Mouse (Mus musculus) forebrain, embryonic 10.5 days (tissue): ENCODE measurements around the gene Klf15. TPM values are rescaled to one million over a fixed set of nuclear protein-coding genes. Genes with fewer than 3 reads are reported as not detected.
A peak's percentile ranks its signal among the peaks of the same experiment; 100 is the strongest.

ENCODE experiments used
- DNase-seq: peaks from one replicate; pipeline ENCODE4 v3.0.0-alpha.2; 2017; ENCODE audit warnings: low spot score; ENCODE audit errors: extremely low spot score
- H3K27ac ChIP-seq: fragments of 300-500 bp; sonication (generic); 2 replicates; pipeline ENCODE4 v1.5.1; 2016; ENCODE audit warnings: mild to moderate bottlenecking
- H3K27me3 ChIP-seq: fragments of 300-500 bp; sonication (generic); 2 replicates; pipeline ENCODE4 v1.6.1; 2016; ENCODE audit warnings: mild to moderate bottlenecking; ENCODE audit not compliant: poor library complexity, severe bottlenecking
- H3K36me3 ChIP-seq: fragments of 300-500 bp; sonication (generic); replicated peaks from 2 replicates; pipeline ENCODE4 v1.6.1; 2016; ENCODE audit warnings: mild to moderate bottlenecking, moderate library complexity
- H3K4me1 ChIP-seq: fragments of 300-500 bp; sonication (generic); 2 replicates; pipeline ENCODE4 v1.6.1; 2016
- H3K4me3 ChIP-seq: fragments of 300-500 bp; sonication (generic); 2 replicates; pipeline ENCODE4 v1.5.1; 2016; ENCODE audit warnings: mild to moderate bottlenecking, moderate library complexity
- H3K9me3 ChIP-seq: fragments of 300-500 bp; sonication (generic); 2 replicates; pipeline ENCODE4 v1.6.1; 2016; ENCODE audit warnings: mild to moderate bottlenecking, moderate library complexity
- WGBS: fragments of 180-500 bp; shearing (Covaris S2); methylation state at CpG from one replicate; pipeline ENCODE4 v1.1.7; 2016; 5-methylcytosine and 5-hydroxymethylcytosine counted together
- polyA plus RNA-seq: library from polyadenylated mRNA; unstranded; fragments of >200 nt; fragmentation: Nextera tagmentation; extraction: Ambion mirVana; gene quantifications from 2 replicates; pipeline ENCODE4 v1.2.1, GENCODE M21; 2016

Klf15 gene
- polyA plus RNA-seq, 1 experiment from 2014 or later = 5.5 TPM

DNA sequence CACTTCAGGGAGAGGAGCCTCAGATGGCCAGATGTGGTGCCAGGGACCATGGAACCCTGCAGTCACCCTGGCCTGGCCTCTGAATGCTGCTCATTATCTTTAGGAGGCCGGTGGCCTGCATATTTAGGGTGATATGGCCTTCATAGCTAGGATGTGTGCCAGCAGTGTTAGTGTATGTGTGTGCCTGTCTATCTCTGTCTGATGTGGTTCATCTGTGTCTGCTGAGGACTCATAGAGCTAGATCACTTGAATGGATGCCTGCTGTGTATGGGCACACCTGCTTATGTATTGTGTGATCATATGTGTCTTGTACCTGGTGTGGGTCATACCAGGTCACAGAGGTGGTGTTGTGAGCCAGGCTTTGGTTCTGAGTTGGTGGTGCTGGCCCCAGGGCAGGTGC, 5.8 kb downstream of the Klf15 start:
- Histone ChIP-seq H3K4me3 (no peak overlapping the region), H3K9me3 (no peaks in the 10 kb centered on the region), H3K36me3 (0 out of 2 replicates have a peak, but pooled peaks cover 6% of the 10 kb centered on the region), H3K27ac (no peak overlapping the region), H3K27me3 (peaks cover 22% of the 10 kb centered on the region), H3K4me1 (peaks cover 22% of the 10 kb centered on the region)
- DNase-seq = no peak
- WGBS = 71% methylated on average over 1 of the region's 1 CpGs

DNA sequence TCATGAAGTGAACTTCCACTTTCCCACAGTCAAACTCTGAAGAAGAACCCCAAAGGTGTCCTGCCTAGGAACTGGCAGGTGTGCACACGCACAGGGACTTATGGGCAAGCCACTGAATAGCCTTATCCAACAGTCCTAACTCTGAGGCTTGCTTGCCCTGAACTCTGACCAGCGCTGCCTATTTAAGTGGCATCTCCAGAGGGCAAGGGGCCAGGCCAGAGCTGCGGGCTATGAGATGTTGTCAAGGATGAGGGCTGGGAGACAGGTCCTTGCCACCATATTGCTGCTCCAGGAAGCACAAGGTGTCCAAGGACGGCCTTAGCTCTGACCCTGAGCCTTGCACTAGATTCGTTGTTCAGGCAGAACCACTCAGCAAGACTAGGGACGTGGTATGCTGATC, 6.7 kb downstream of the Klf15 start:
- Histone ChIP-seq H3K4me1 (peaks cover 14% of the 10 kb centered on the region), H3K4me3 (no peak overlapping the region), H3K27ac (no peak overlapping the region), H3K9me3 (no peaks in the 10 kb centered on the region), H3K36me3 (0 out of 2 replicates have a peak, but pooled peaks cover 6% of the 10 kb centered on the region), H3K27me3 (peaks cover 14% of the 10 kb centered on the region)
- DNase-seq = no peak
- 91% methylated on average over 6 of the region's 6 CpGs for WGBS

DNA sequence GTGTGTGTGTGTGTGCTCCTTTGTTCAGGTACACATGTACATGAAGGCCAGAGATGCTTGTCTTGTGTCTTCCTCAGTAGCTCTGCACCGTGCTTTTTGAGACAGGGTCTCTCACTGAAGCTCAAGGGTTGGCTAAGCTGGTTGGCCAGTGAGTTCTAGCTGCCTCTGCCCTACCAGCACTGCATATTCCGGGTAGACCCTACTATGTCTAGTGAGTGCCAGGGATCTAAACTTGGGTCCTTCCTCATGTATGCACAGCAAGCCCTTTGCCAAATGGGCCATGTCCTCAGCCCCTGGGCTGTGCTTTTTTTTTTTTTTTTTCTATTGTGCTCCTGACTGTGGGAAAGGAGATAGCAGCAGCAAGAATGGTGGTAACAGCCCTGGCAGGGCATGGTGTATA, 7.9 kb downstream of the Klf15 start:
- Histone ChIP-seq H3K27me3 (peaks cover 3% of the 10 kb centered on the region; the same call in 1 of the 2 replicates), H3K9me3 (no peaks in the 10 kb centered on the region), H3K27ac (no peak overlapping the region), H3K4me1 (peaks cover 10% of the 10 kb centered on the region), H3K36me3 (0 out of 2 replicates have a peak, but pooled peaks cover 8% of the 10 kb centered on the region), H3K4me3 (no peak overlapping the region)
- 88% methylated on average over 2 of the region's 2 CpGs for whole genome bisulfite sequencing
- DNase-seq = no peak

DNA sequence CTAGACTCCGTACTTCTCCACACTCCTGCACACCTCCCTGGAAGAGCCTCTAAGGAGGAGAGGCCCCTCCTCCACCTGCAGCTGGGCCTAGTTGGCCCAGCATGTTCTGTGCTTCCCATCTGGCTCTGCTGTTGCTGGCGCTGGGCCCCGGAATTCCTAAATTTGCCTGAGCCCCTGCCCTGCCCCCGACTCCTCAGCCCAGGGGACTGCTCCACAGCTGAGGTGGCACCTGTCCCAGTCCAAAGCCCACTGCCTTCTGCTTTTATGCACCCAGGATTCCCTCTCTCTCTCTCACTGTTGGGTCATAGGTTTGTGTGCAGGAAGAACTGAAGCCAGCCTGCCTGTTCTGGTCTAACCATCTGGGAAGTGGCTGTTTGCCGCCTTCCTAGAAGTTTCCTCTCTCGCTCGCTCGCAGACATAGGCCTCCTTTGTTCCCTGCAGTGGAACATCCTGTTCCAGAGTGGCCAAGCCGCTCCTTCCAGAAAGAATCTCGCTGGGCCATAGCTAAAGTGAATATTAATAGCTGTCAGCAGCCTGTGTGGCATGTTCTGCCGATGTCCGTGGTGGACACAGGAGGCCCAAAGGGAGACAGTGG, 8.7 kb downstream of the Klf15 start:
- H3K9me3 ChIP-seq = no peaks in the 10 kb centered on the region
- 69% methylated on average over 12 of the region's 12 CpGs for WGBS
- H3K4me1 ChIP-seq = peaks cover 15% of the 10 kb centered on the region
- no peak for DNase-seq
- H3K27ac ChIP-seq = peak overlapping the region; percentile 58
- no peaks in the 10 kb centered on the region for H3K27me3 ChIP-seq
- H3K4me3 ChIP-seq = no peak overlapping the region
- 0 out of 2 replicates have a peak, but pooled peaks cover 8% of the 10 kb centered on the region for H3K36me3 ChIP-seq

DNA sequence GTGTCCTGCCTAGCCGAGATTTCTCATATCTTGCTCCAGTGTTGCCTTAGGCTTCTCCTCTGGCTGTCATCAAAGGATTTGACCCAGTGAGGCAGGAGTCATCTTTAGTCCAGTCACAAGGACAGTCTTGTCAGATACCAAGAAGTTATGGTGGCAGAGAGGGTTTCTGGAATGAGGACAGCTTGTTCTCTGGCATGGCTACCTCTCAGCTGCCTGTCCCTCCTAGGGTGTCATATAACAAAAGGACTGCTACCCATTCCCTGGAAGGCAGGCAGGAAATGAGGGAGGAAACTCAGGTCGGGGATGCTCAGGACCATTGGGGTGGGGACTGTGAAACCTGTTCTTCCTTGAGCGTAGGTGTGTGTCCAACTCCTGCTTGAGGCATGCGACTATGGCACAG, 9.7 kb downstream of the Klf15 start:
- Histone ChIP-seq H3K4me1 (peaks cover 18% of the 10 kb centered on the region), H3K27me3 (no peaks in the 10 kb centered on the region), H3K9me3 (no peaks in the 10 kb centered on the region), H3K36me3 (0 out of 2 replicates have a peak, but pooled peaks cover 8% of the 10 kb centered on the region), H3K4me3 (no peak overlapping the region), H3K27ac (no peak overlapping the region)
- WGBS = 79% methylated on average over 4 of the region's 4 CpGs
- no peak for DNase-seq

DNA sequence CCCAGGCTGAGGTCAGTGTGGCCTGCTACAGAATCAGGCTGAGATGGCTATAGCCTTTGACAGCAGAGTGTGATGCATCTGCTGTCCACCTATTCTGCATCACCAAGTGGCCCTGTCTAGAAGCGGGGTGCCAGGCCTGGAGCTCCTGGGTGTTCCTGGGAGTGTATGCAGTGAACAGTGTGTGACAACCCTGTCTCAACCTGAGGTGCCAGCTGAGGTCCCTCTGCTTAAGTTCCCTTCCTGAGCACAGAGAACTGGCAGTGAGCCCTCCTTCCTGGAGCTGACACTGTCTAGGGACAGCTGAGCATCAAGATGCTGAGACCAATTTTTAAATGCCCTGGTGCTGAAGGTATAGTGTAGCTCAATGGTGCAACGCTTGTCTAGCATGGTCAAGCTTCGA, 10.3 kb downstream of the Klf15 start:
- Histone ChIP-seq H3K27me3 (no peaks in the 10 kb centered on the region), H3K27ac (no peak overlapping the region), H3K9me3 (no peaks in the 10 kb centered on the region), H3K36me3 (0 out of 2 replicates have a peak, but pooled peaks cover 8% of the 10 kb centered on the region), H3K4me1 (peaks cover 22% of the 10 kb centered on the region), H3K4me3 (no peak overlapping the region)
- DNase-seq = no peak
- WGBS = 94% methylated on average over 3 of the region's 3 CpGs

DNA sequence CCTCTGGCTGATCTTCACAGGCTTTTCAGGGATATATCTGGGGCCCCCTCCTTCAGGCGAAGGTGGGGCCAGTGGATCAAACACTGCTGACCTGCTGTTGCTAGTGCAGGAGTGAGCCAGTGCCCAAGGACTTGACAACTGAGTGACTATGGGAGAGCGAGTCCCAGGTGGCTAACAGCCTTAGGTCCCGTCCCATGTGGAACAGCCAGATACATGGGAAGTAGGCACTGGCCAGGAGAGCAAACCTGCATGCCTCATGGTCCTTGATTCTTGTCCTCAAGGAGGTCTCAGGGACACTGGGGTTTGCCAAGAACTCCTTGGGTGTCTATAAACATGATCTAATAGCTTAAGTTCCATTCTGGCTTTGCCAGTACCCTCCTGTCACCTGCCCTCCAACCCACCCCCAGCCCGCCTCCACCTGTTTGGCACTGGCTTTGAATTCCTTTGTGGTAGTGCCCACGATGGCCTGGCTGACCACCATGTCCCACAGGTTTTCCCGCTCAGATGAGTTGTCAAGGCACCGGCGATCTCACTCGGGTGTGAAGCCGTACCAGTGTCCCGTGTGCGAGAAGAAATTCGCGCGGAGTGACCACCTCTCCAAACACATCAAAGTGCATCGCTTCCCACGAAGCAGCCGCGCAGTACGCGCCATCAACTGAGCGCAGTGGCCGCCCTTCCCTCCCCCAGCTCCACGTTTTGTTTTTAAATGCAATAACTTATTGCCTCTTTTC, 11.4 kb downstream of the Klf15 start:
- 94% methylated on average over 24 of the region's 24 CpGs for WGBS
- Histone ChIP-seq H3K4me1 (peaks cover 22% of the 10 kb centered on the region), H3K4me3 (no peak overlapping the region), H3K36me3 (0 out of 2 replicates have a peak, but pooled peaks cover 8% of the 10 kb centered on the region), H3K27ac (no peak overlapping the region), H3K27me3 (no peaks in the 10 kb centered on the region), H3K9me3 (no peaks in the 10 kb centered on the region)
- no peak for DNase-seq

DNA sequence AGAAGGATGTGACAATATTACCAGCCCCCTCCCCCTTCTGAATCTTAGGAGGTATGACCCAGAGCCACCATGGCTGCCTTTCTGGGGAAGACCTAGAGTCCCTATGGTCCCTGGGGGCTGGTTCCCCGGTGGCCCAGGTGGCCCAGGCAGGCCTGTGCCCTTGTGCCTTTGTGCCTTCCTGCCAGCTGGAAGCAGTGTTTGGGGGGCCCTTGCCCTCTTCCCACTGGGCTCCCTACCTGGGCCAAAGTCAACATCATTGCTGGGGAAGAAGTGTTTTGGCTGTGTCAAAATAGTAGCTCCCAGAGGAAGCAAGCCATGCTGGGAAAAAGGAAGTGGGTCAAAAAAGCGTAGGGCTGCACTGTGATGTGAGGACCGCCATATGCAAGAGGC, 12.0 kb downstream of the Klf15 start:
- H3K27me3 ChIP-seq = no peaks in the 10 kb centered on the region
- peaks cover 22% of the 10 kb centered on the region for H3K4me1 ChIP-seq
- no peak overlapping the region for H3K4me3 ChIP-seq
- DNase-seq = no peak
- H3K36me3 ChIP-seq = 0 out of 2 replicates have a peak, but pooled peaks cover 8% of the 10 kb centered on the region
- H3K27ac ChIP-seq = no peak overlapping the region
- WGBS = 89% methylated on average over 3 of the region's 3 CpGs
- no peaks in the 10 kb centered on the region for H3K9me3 ChIP-seq

DNA sequence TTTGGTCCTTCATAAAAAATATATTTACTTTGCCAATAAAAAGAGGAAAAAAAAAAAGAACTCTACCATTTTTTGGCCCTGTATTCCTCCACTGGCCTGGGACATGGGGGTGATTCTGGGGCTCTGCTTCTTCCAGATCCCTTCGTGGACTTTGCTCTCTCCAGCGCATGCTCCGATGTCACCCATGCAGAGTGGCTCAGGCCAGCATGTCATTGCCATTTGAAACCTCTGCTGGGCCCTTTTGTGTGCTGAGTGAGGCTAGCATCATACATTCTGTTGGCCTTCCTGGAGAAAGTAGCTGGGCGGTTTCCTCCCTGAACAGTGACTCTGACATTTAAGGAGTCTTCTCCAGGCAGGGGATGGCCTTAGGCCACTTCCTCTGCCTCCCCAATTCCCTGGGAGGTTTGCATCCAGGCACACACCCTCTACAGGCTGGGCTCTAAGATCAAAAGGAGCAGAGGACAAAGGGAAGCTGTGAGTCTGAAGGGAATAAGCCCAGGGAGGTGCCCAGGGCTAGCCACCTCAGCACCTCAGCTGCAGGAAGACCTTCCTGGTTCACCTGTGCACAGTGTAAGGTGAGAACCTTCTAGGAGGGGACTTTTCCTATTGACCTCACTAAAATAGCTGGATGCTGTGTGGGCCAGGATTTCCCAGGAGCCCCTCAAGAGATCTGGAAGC, 12.9 kb downstream of the Klf15 start:
- Histone ChIP-seq H3K36me3 (0 out of 2 replicates have a peak, but pooled peaks cover 2% of the 10 kb centered on the region), H3K27ac (no peak overlapping the region), H3K4me3 (no peak overlapping the region), H3K9me3 (no peaks in the 10 kb centered on the region), H3K27me3 (no peaks in the 10 kb centered on the region), H3K4me1 (peaks cover 22% of the 10 kb centered on the region)
- WGBS = 80% methylated on average over 4 of the region's 4 CpGs
- DNase-seq = no peak

DNA sequence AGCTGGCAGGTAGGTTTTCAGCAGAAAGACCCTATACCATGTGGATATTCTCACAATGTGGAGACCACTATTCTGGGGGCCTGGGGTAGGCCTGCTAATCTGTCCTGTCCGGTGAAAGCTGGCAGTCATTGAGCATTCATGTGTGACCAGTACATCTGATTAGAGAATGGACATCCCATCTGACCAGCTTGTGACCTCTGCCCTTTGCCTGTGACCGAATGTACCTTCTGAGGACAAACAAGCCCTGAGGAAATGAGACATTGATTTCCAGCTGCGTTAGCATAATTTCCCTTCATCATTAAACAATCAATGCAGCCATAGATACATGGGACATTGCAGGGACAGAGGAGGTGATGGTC, 13.5 kb downstream of the Klf15 start:
- 73% methylated on average over 3 of the region's 3 CpGs for WGBS
- Histone ChIP-seq H3K4me3 (no peak overlapping the region), H3K36me3 (0 out of 2 replicates have a peak, but pooled peaks cover 2% of the 10 kb centered on the region), H3K4me1 (peaks cover 22% of the 10 kb centered on the region), H3K9me3 (no peaks in the 10 kb centered on the region), H3K27me3 (no peaks in the 10 kb centered on the region), H3K27ac (no peak overlapping the region)
- no peak for DNase-seq

DNA sequence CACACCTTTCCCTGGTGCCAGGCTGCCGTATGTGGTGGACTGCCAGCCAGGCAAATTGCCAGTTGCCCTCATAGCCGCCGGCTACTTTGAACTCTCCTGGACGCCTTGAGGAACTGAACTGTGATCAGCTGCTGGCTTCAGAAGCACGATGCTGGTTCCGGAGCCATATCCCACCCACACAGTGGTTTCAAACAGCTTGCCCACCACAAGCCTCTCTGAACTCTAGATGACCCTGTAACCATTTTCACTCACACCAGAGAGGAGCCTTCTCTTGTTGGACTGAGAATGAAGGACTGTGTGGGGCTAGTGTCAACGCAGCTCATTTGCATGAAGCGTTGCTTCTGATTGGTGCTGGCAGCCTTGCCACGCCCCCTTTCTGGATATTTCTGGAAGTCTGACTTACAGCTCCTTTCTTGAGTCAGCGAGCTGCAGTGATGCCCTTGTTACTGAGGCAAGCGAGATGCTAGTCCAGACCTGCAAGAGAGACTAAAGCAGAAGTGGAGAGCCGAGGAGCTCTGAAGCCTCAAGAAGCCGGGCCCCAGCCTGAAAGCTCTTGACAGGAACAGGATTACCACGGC, 14.7 kb downstream of the Klf15 start:
- H3K36me3 ChIP-seq = 0 out of 2 replicates have a peak, but pooled peaks cover 2% of the 10 kb centered on the region
- DNase-seq = no peak
- peaks cover 14% of the 10 kb centered on the region for H3K4me1 ChIP-seq
- H3K27ac ChIP-seq = no peak overlapping the region
- H3K27me3 ChIP-seq = no peaks in the 10 kb centered on the region
- 81% methylated on average over 14 of the region's 14 CpGs for WGBS
- H3K9me3 ChIP-seq = no peaks in the 10 kb centered on the region
- H3K4me3 ChIP-seq = no peak overlapping the region

DNA sequence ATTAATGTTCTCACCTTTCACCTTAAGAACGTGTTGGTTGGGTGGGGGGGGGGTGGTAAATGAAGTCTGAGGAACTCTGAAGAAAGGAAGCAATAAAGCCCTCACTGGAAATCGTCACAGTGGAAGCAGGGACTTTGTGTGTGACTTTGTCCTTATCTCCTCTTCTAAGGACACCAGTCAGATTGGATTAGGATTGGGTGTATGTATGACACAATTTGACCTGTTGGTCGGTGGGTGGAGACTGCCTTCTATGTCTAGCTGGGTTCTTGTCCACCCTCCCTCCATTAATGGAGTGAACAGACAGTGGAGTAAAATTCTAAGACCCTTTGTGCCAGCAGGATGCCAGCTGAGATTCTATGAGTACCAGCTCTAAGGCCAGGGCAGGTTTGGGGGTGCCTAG, 21.9 kb downstream of the Klf15 start:
- Histone ChIP-seq H3K4me3 (no peak overlapping the region), H3K9me3 (no peaks in the 10 kb centered on the region), H3K27me3 (no peaks in the 10 kb centered on the region), H3K36me3 (no peaks in the 10 kb centered on the region), H3K4me1 (no peaks in the 10 kb centered on the region), H3K27ac (no peak overlapping the region)
- WGBS = 78% methylated on average over 3 of the region's 3 CpGs
- DNase-seq = no peak
